Mouse (Mus musculus) cerebellum, adult 2 months (tissue): ENCODE data around the gene Clvs2. TPM values are rescaled to one million over a fixed set of nuclear protein-coding genes. Genes with fewer than 3 reads are reported as not detected.

Experiments
- DNase-seq, 2 experiments: peaks; one replicate each; pipeline ENCODE4 v3.0.0; 2021
- H3K27ac ChIP-seq: fragments of 200-500 bp; 2 replicates; pipeline ENCODE4 v1.5.1; 2012; ENCODE audit warnings: low read length, control low read depth, inconsistent platforms; ENCODE audit not compliant: insufficient read depth
- H3K27me3 ChIP-seq: fragments of 200-500 bp; 2 replicates; pipeline ENCODE4 v1.6.1; 2012; ENCODE audit warnings: inconsistent platforms, mild to moderate bottlenecking, low read length, moderate library complexity; ENCODE audit not compliant: control insufficient read depth, insufficient read depth
- H3K4me1 ChIP-seq: fragments of 200-500 bp; 2 replicates; pipeline ENCODE4 v1.6.1; 2011; ENCODE audit warnings: low read length; ENCODE audit not compliant: control insufficient read depth, insufficient read depth
- H3K4me3 ChIP-seq: fragments of 200-500 bp; replicated peaks from 2 replicates; pipeline ENCODE3; 2011; ENCODE audit warnings: mild to moderate bottlenecking, low read depth, low read length, control low read depth; ENCODE audit not compliant: insufficient read depth
- CTCF ChIP-seq: fragments of 200-500 bp; IDR thresholded peaks from 2 replicates; pipeline ENCODE4 v1.5.1; 2011; ENCODE audit warnings: low read depth, mild to moderate bottlenecking, control low read depth, low read length, moderate library complexity, borderline replicate concordance; ENCODE audit not compliant: insufficient read depth
- POLR2A ChIP-seq: fragments of 200-500 bp; IDR thresholded peaks from 2 replicates; pipeline ENCODE4 v1.6.1; 2011; ENCODE audit warnings: low read length, control low read depth, borderline replicate concordance; ENCODE audit not compliant: insufficient read depth
- WGBS: fragments of 180-500 bp; shearing (Covaris S2); methylation state at CpG from one replicate; pipeline ENCODE4 v1.1.7; 2018; 5-methylcytosine and 5-hydroxymethylcytosine counted together
- polyA plus RNA-seq: library from polyadenylated mRNA; depleted of rRNA; stranded (reverse); fragments of >200 nt; gene quantifications from 2 replicates; pipeline ENCODE4 v1.2.3, GENCODE M21; 2012; rRNA removed

Clvs2 gene
- 16.5 and 20.0 TPM in 2 replicates for polyA plus RNA-seq

GRCm38 (mm10) chr10:33624131-33624879 is at the start of gene Clvs2:
TSS of gene Clvs2 (minus strand) at chr10:33624769.
- 3% methylated on average over 37 of the region's 37 CpGs for WGBS
- Histone ChIP-seq H3K4me1 (no peaks in the 10 kb centered on the region), H3K4me3 (peak within 1 kb of the TSS; percentile 49), H3K27ac (no peak within 1 kb of the TSS), H3K27me3 (no peaks in the 10 kb centered on the region)
- peak; percentile 11 to 35 for DNase-seq
- TF ChIP-seq POLR2A (no peak), CTCF (no peak)

DNA sequence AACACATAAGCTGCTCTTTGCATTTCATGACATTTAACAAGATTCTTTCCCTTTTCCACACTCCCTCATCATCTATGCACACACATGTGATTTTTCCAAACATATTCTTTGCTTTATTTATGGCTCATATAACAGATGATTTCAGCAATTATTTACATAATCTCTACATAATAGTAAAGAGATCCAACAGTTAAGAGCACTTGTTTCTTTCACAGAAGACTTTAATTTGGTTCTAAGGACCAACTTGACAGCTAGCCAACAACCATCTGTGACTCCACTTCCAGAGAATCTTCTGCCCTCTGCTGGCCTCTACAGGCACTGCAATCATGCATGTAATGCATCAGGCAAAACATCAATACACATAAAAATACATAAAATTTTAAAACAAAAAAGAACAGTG is 28.6 kb upstream of the Clvs2 start:
- DNase-seq: peak; percentile 17 to 32
- TF ChIP-seq POLR2A (no peak), CTCF (peak; percentile 30; the same call in 1 of the 2 replicates)
- H3K4me1 ChIP-seq: no peaks in the 10 kb centered on the region
- no peak overlapping the region for H3K27ac ChIP-seq
- no peaks in the 10 kb centered on the region for H3K27me3 ChIP-seq
- no peak overlapping the region for H3K4me3 ChIP-seq

DNA sequence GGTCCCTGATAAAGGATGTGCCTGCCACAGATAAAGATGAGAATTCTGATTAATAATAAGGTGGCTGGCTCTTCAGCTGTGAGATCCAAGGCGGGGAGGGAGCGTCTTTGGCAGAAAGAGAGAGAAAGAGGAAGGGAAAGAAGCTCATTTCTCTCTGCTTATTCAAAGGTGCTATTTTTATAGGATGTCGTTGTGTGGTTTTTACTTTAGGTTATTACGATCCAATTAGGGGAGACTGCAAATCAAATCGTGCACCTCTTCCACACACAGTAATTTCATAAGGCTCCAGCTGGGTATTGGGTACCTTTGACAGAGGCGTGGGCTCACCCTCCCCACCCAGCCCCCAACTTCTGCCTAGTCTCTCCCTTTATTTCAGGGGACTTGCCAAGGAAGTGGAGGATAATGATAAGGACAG is 985 bp downstream of the Clvs2 start:
- no peaks in the 10 kb centered on the region for H3K4me1 ChIP-seq
- H3K27ac ChIP-seq: no peak overlapping the region
- no peaks in the 10 kb centered on the region for H3K27me3 ChIP-seq
- TF ChIP-seq CTCF: no peak
- no peak for TF ChIP-seq POLR2A
- 24% methylated on average over 6 of the region's 6 CpGs for WGBS
- no peak for DNase-seq
- H3K4me3 ChIP-seq: no peak overlapping the region

GRCm38 (mm10) chr10:33622700-33623099 is 1.9 kb downstream of the Clvs2 start:
- Histone ChIP-seq H3K4me3 (no peak overlapping the region), H3K27me3 (no peaks in the 10 kb centered on the region), H3K27ac (no peak overlapping the region), H3K4me1 (no peaks in the 10 kb centered on the region)
- no peak for TF ChIP-seq POLR2A
- no peak for TF ChIP-seq CTCF
- DNase-seq: peak in 1 of 2 experiments; percentile 11
- WGBS: 86% methylated on average over 8 of the region's 8 CpGs

GRCm38 (mm10) chr10:33616207-33616606 is 8.4 kb downstream of the Clvs2 start:
- TF ChIP-seq CTCF (no peak), POLR2A (no peak)
- no peak overlapping the region for H3K4me3 ChIP-seq
- 76% methylated on average over 2 of the region's 2 CpGs for WGBS
- H3K27ac ChIP-seq: no peak overlapping the region
- no peak for DNase-seq
- H3K27me3 ChIP-seq: no peaks in the 10 kb centered on the region
- no peaks in the 10 kb centered on the region for H3K4me1 ChIP-seq

DNA sequence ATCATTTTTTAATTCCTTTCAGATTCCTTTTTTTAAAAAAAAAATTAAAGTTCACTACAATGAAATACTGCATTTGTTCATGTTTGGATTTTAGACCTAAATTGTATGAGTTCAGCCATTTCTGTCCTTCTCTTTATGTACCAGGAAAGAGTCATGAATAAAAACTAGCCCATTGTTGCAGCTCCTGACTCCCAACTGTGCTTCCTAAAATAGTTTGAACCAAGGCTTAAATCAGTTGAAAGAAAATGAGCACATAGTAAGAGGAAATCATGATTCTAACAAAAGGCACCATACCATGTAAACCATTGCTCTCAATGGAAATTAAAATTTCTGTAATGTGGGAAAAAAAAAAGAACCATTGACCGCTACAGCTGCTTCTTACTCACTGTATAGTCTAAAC is 11.4 kb downstream of the Clvs2 start:
- WGBS: 37% methylated on average over 1 of the region's 1 CpGs
- no peak overlapping the region for H3K27ac ChIP-seq
- TF ChIP-seq CTCF: no peak
- TF ChIP-seq POLR2A: no peak
- no peaks in the 10 kb centered on the region for H3K4me1 ChIP-seq
- no peak overlapping the region for H3K4me3 ChIP-seq
- no peak for DNase-seq
- no peaks in the 10 kb centered on the region for H3K27me3 ChIP-seq

GRCm38 (mm10) chr10:33592732-33593131 is 31.8 kb downstream of the Clvs2 start:
- WGBS: 92% methylated on average over 16 of the region's 16 CpGs
- no peak for DNase-seq
- H3K27me3 ChIP-seq: no peaks in the 10 kb centered on the region
- H3K27ac ChIP-seq: no peak overlapping the region
- H3K4me3 ChIP-seq: no peak overlapping the region
- TF ChIP-seq POLR2A (no peak), CTCF (no peak)
- no peaks in the 10 kb centered on the region for H3K4me1 ChIP-seq

GRCm38 (mm10) chr10:33588800-33589199 is 35.8 kb downstream of the Clvs2 start:
- H3K27ac ChIP-seq: no peak overlapping the region
- H3K4me1 ChIP-seq: no peaks in the 10 kb centered on the region
- WGBS: 61% methylated on average over 2 of the region's 2 CpGs
- H3K27me3 ChIP-seq: no peaks in the 10 kb centered on the region
- DNase-seq: no peak
- no peak overlapping the region for H3K4me3 ChIP-seq
- TF ChIP-seq CTCF (no peak), POLR2A (no peak)
